Mouse (Mus musculus): Measurements from ENCODE around the gene Ankrd50.

DNA sequence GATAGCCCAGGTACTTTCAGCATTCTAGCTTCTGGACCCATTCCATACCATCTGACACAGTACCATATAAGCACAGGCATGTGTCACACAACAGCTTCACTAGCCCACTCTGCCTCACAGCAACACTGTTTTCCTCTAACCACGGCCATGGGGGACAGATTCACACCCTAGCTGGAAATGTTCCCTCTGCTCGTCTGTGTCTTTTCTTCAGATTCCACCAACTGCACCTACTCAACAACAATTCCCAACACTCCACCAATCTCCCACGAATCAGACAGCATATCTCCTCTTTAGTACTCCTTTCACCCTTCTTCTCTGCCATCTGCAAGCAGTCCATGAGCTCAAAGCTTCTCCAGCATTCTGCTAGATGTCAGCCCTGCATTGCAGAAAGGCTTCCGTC lies 11.5 kb downstream of the Ankrd50 start:
- TF ChIP-seq POLR2A (IDR thresholded peaks at IDR 0.05; ENCODE audit: borderline replicate concordance, low read depth, low read length), result no peak
- TF ChIP-seq CTCF (IDR thresholded peaks at IDR 0.05; ENCODE audit: low read depth, low read length), result no peak

Measured in bone marrow macrophage, adult 2 months (primary cell).